Mouse (Mus musculus): ENCODE data around the gene Trak1. TPM values are rescaled to one million over a fixed set of nuclear protein-coding genes. Genes with fewer than 3 reads are reported as not detected.
"Not testable (repeated sequence)": the region's sequence is repeated elsewhere in the genome, so short reads cannot be mapped to it uniquely, and the experiment has no call there.

Gene Trak1
- total RNA-seq, 2 experiments from 2014 or later, result 203 to 207 TPM

DNA sequence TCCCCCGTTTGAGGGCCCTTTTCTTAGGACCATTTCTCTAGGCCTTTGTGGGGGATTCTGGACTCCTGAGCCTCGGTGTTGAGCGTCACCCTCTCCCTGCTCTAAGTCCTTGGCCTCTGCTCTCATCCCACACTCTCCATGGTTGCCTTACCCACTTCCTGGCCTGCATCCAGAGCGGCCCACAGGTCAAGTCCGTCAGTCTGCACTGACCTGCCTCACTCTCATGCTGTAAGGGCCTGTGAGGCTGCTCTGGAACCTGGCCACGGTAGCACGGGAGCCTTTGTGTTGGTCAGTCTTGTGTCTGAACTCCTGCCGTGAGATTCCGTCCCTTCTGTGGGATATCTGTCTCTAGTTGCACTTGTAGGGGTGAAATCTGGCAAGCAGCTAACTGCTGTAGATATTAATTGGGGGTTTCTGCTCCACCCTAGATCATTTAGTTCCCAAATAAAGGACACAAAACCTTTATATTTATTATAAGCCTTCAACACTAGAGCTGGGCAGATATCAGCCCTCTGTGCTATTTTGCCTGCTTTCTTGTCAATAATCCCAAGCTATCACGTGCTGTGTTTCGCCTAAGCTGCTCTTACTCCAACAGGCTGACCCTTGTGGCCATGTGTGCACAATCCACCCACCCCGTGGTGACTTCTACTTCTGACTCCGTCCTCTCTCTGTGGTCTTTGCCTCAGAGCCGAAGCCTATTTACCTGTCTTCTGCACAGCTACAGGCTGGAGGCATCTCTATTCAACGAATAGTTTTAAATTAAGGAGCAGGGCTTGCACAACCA lies 136.6 kb downstream of the Trak1 start:
- DNase-seq, result no peak

- no peak for DNase-seq
These were observed 138.1 kb downstream of the Trak1 start for GRCm38 (mm10) chr9:121435332-121435956.

DNA sequence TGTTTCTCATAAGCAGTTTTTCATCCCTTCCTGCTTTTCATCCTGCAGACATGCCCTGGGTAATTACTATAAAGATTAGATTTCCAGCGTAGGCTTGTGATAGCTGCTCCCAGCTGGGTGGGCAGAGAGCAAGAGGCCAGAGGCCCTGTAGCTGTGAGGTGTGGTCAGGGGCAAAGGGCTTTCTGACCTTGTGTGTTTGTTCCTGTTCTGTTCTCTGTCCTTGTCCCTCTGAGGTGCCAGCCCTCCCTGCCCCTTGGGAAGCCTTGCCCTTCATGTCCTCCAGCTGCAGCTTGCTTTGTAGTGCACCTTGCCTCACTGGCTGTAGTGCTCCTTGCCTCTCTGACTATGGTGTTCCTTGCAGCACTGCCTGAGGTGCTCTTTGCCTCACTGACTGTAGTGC lies 139.2 kb downstream of the Trak1 start:
- DNase-seq, result no peak

GRCm38 (mm10) chr9:121442145-121442544 lies 144.8 kb downstream of the Trak1 start:
- no peak for DNase-seq

GRCm38 (mm10) chr9:121443696-121444366 lies 146.5 kb downstream of the Trak1 start:
- DNase-seq, result no peak

DNA sequence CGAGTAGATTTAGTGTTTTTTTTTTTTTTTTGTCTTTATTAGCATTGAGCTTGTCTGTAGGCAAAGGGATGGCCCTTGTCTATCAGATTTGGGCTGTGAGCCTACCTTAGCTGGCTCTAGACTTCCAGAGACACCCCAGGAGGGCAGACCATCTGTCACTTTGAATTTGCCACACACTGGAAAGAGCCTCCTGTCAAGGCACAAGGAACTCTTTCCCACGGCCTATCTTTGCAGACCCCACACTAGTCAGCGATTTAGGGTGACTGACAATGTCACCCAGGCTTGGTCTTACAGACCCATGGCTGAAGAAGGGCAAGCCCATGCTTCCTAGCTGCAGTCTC lies 147.0 kb downstream of the Trak1 start:
- DNase-seq, result no peak

GRCm38 (mm10) chr9:121445364-121445763 lies 148.1 kb downstream of the Trak1 start:
- DNase-seq, result peak; percentile 29

DNA sequence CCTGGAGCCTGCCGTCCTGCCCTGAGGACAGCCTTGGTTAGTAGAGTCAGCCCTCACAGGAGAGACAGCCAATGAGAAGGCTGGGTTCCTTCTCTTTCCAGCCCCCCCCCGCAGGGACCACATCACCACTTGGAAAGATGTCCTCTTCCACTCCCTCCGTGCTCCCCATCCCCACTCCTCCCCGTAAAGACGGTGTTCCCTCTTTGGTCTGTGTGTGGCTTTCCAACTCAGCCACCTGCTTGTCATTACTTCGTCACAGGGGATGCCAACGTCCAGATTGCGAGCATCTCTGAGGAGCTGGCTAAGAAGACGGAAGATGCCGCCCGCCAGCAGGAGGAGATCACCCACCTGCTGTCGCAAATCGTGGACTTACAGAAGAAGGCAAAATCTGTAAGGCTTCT lies 149.1 kb downstream of the Trak1 start:
- no peak for DNase-seq

DNA sequence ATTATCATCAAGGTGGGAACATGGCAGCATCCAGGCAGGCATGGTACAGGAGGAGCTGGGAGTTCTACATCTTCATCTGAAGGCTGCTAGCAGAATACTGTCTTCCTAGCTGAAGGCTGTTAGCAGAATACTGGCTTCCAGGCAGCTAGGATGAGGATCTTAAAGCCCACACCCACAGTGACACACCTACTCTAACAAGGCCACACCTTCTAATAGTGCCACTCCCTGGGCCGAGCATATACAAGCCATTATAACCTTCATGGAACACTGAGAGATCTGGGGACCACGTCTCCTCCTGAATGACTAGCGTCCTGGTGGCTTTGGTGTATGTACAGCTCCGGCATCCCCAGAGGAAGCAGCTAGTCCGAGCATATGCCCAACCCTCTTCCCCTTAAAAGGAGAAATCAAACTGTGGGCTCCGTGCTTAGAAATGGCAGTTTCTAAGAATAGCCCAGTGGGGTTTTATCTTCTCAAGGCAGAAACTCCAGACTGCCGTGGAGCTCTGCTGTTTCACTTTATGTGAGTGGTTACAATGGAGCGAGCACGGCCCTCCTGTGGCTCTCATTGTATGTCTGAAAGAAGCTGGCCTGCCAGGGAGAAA lies 155.1 kb downstream of the Trak1 start:
- DNase-seq, result not testable (repeated sequence)

GRCm38 (mm10) chr9:121454891-121455290 lies 157.6 kb downstream of the Trak1 start:
- DNase-seq, result no peak

- DNase-seq, result no peak
These were observed 159.6 kb downstream of the Trak1 start for GRCm38 (mm10) chr9:121456739-121457515.

DNA sequence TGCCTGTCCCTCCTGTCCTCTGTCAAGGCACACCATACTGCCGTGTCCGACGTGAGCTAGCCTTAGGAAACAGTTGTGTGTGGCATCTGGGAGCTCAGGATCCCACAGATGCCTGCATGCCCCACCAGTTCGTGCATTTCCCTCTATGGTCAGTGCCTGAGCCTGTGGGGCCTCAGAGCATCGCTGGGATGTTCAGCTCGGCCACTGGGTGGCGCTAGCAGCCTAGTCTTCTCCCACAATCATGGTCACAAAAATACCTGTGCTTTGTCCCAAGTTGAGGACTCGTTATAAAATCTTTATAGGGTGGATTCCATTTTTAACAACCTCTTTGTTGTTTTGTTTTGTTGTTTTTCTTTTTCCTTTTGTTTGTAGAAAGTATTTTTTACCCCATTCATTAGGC lies 161.2 kb downstream of the Trak1 start:
- DNase-seq, result peak; percentile 68

GRCm38 (mm10) chr9:121459950-121460349 lies 162.6 kb downstream of the Trak1 start:
- DNase-seq, result no peak

DNA sequence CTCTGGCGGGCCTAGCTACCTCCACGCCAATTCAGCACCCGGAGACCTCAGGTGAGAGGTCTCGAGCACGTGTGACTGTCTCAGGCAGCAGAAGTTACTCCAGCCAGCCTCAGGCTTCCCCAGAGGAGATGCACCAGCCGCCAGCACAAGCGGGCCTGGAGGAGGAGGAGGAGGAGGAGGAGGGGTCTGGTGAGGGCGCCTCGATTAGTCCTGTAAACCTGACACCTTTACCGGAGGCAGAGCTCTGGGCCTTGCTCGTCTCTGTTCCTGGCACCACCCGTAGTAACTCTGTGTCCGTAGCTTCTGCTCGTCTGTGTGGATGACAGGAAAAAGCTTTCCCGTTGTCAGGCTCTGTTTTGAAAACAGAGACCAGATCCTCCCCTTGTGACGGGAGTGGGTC lies 163.2 kb downstream of the Trak1 start:
- DNase-seq, result no peak

DNA sequence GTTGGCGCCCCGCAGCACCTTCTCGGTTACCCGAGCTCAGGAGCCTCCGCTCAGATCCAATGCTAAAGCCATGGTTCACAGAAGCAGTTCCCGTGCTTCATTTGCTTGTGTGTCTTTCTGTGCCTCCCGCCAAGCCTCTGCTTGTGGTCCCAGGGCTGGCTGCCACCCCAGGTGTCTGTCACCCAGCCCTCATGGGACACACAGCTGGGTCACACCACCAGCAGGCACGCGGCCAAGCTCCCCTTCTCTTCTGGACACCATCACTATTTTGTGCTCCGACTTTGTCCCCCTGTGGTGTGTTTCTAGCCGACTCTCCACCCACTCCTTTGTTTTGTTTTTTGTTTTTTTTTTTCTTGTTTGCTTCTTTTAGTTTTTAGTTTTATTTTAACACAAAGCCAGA lies 170.2 kb downstream of the Trak1 start:
- DNase-seq, result peak; percentile 30

GRCm38 (mm10) chr9:121469711-121470110 lies 172.4 kb downstream of the Trak1 start:
- DNase-seq, result no peak

DNA sequence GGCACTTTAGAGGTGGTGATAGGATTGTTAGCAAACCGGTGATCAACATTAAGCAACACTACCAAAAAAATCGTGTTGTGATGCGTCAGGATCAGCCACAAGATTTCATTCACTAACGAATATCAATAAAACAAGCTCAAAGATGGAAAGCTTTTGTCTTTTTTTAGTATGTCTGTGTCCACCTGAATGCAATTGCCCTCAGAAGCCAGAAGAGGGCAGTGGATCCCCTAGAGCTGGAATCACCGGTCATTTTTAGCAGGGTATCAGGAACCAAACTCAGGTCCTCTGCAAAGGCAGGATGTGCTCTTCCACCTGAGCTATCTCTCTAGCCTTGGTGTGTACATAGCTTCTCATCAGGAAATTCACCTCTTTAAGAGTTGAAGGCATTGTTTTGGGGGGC lies 177.5 kb downstream of the Trak1 start:
- DNase-seq, result no peak

- no peak for DNase-seq
These were observed 178.5 kb downstream of the Trak1 start for GRCm38 (mm10) chr9:121475488-121476452.

GRCm38 (mm10) chr9:121477305-121477911 lies 180.1 kb downstream of the Trak1 start:
- DNase-seq, result peak; percentile 86

- peak; percentile 64 for DNase-seq
These were observed 182.2 kb downstream of the Trak1 start for GRCm38 (mm10) chr9:121479453-121479852.

DNA sequence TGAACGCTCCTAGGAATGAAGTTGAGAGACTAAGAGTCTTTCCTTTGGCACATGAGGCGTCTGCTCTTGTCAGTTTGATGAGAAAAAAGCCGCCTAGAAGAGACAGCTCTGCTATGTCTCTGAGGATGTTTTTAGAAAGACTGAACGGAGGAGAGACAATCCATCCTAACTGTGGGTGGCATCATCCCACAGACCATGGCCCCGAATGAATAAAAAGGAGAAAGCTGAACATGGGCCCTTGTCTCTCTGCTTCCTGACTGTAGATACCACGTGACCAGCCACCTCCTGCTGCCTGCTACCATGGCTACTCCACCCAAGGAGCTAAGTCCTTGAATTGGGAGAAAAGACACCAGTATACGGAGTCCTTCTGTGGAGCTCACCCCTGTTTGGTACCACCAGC lies 189.9 kb downstream of the Trak1 start:
- no peak for DNase-seq

Data from gastrocnemius, postnatal 10 days (tissue).